Mouse (Mus musculus): ENCODE data around the gene Nthl1. TPM values are rescaled to one million over a fixed set of nuclear protein-coding genes. Genes with fewer than 3 reads are reported as not detected.

Nthl1 gene
- polyA plus RNA-seq, 1 experiment from 2014 or later, result 7.7 TPM

GRCm38 (mm10) chr17:24596471-24597183 lies 35.9 kb upstream of the Nthl1 start:
- H3K9ac ChIP-seq, result no peak overlapping the region
- H3K4me1 ChIP-seq (replicated peaks), result no peaks in the 10 kb centered on the region
- 83% methylated on average over 19 of the region's 19 CpGs for WGBS
- no peak overlapping the region for H3K4me2 ChIP-seq
- no peak for ATAC-seq (replicated peaks; ENCODE audit: insufficient number of reproducible peaks, insufficient read depth, low FRiP score, low read depth)
- H3K9me3 ChIP-seq (replicated peaks), result no peaks in the 10 kb centered on the region
- peaks cover 82% of the 10 kb centered on the region for H3K36me3 ChIP-seq
- no peak overlapping the region for H3K4me3 ChIP-seq
- no peaks in the 10 kb centered on the region for H3K27me3 ChIP-seq
- H3K27ac ChIP-seq, result no peak overlapping the region

DNA sequence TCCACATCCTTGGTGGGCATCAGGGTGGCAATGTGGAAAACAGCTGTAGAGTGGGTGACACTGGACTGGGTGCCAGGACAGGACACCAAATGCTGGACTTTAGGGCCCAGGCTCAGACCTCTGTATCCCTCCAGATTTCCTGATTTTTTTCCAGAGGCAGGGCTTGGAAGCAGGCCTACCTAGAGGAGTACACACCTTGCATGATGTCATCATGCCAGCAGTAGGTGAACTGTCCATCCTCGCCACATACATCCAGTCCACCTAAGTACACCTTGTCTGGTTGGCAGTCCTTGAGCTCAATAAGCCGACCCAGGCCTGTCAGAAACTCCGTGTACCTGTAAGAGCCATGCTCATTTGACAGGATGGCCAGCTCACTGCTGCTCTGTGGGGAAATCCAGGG lies 34.5 kb upstream of the Nthl1 start:
- Histone ChIP-seq H3K4me3 (no peak overlapping the region), H3K27ac (no peak overlapping the region), H3K4me2 (no peak overlapping the region), H3K36me3 (peaks cover 83% of the 10 kb centered on the region), H3K27me3 (no peaks in the 10 kb centered on the region), H3K9me3 (replicated peaks) (no peaks in the 10 kb centered on the region), H3K4me1 (replicated peaks) (no peaks in the 10 kb centered on the region), H3K9ac (no peak overlapping the region)
- ATAC-seq (replicated peaks; ENCODE audit: insufficient number of reproducible peaks, insufficient read depth, low FRiP score, low read depth), result no peak
- 89% methylated on average over 3 of the region's 3 CpGs for WGBS

DNA sequence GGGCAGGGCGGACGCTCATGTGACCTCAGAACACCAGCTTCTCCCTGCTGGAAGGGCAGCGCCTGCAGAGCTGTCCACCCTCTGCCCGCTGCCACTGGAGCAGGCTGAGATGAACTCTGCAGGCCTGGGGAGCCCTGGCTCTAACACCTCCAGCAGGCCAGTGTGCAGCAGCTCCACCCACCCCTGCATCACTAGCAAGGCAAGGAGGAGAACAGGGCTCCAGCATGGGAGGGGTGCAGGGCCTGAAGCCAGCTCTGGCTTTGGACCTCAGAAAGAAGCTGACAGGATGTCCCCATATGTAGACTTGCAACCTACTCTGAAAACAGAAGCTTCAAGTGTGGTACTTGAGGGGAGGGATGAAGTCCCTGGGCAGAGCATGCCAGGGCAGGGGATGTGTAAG lies 32.0 kb upstream of the Nthl1 start:
- H3K27ac ChIP-seq, result no peak overlapping the region
- WGBS, result 85% methylated on average over 4 of the region's 4 CpGs
- H3K4me1 ChIP-seq (replicated peaks), result no peaks in the 10 kb centered on the region
- no peak for ATAC-seq (replicated peaks; ENCODE audit: insufficient number of reproducible peaks, insufficient read depth, low FRiP score, low read depth)
- H3K36me3 ChIP-seq, result peaks cover 74% of the 10 kb centered on the region
- H3K9me3 ChIP-seq (replicated peaks), result no peaks in the 10 kb centered on the region
- H3K4me3 ChIP-seq, result no peak overlapping the region
- H3K27me3 ChIP-seq, result no peaks in the 10 kb centered on the region
- H3K4me2 ChIP-seq, result no peak overlapping the region
- H3K9ac ChIP-seq, result no peak overlapping the region

GRCm38 (mm10) chr17:24603961-24604360 lies 28.5 kb upstream of the Nthl1 start:
- ATAC-seq (replicated peaks; ENCODE audit: insufficient number of reproducible peaks, insufficient read depth, low FRiP score, low read depth), result no peak
- H3K4me3 ChIP-seq, result no peak overlapping the region
- no peaks in the 10 kb centered on the region for H3K4me1 ChIP-seq (replicated peaks)
- no peak overlapping the region for H3K27ac ChIP-seq
- peaks cover 76% of the 10 kb centered on the region for H3K36me3 ChIP-seq
- H3K4me2 ChIP-seq, result no peak overlapping the region
- no peaks in the 10 kb centered on the region for H3K9me3 ChIP-seq (replicated peaks)
- WGBS, result 79% methylated on average over 8 of the region's 8 CpGs
- H3K9ac ChIP-seq, result no peak overlapping the region
- H3K27me3 ChIP-seq, result no peaks in the 10 kb centered on the region

DNA sequence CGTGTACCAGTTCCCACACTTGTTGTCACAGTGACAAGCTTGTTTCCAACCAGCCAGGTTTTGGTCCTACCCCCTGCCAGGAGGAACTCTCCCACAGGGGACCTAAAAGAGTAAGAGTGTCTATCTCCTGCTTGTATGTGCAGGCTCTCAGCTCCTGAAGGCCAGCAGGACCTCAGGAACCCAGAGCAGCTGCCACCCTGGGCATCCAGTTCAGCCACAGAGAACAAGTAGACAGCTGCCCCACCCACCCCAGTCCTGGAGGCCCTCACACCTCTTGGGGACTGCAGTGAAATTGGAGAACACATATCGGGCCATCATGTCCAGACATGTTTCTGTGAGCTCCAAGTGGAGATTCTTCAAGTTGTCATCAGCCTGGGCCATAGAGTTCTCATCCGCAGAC lies 27.9 kb upstream of the Nthl1 start:
- Histone ChIP-seq H3K9ac (no peak overlapping the region), H3K27ac (no peak overlapping the region), H3K9me3 (replicated peaks) (no peaks in the 10 kb centered on the region), H3K4me2 (no peak overlapping the region), H3K36me3 (peaks cover 70% of the 10 kb centered on the region), H3K4me1 (replicated peaks) (no peaks in the 10 kb centered on the region), H3K27me3 (no peaks in the 10 kb centered on the region), H3K4me3 (no peak overlapping the region)
- ATAC-seq (replicated peaks; ENCODE audit: insufficient number of reproducible peaks, insufficient read depth, low FRiP score, low read depth), result no peak
- WGBS, result 72% methylated on average over 3 of the region's 3 CpGs

DNA sequence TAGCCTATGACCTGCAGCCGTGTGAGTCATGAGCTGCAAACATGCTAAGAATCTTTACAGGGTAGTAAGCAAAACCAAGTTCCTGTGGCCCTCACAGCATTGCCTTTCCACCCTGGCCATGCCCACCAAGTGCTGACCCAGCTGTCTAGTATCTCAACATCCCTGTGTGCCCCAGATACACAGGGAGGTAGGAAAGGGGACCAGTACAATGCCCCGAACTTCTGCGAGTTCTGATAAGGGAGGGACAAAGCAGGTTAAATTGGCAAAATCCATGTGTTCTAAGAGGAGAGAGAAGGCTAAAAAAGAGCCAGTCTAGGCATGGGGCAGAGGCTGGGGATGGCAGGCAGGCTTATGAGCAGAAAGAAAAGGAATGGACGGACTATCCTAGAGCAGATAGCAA lies 24.1 kb upstream of the Nthl1 start:
- Histone ChIP-seq H3K4me2 (no peak overlapping the region), H3K4me3 (no peak overlapping the region), H3K4me1 (replicated peaks) (no peaks in the 10 kb centered on the region), H3K27ac (no peak overlapping the region), H3K9ac (no peak overlapping the region), H3K27me3 (no peaks in the 10 kb centered on the region), H3K36me3 (peaks cover 44% of the 10 kb centered on the region), H3K9me3 (replicated peaks) (no peaks in the 10 kb centered on the region)
- 86% methylated on average over 4 of the region's 4 CpGs for WGBS
- no peak for ATAC-seq (replicated peaks; ENCODE audit: insufficient number of reproducible peaks, insufficient read depth, low FRiP score, low read depth)

- Histone ChIP-seq H3K36me3 (peaks cover 49% of the 10 kb centered on the region), H3K9me3 (replicated peaks) (no peaks in the 10 kb centered on the region), H3K9ac (no peak overlapping the region), H3K27ac (no peak overlapping the region), H3K27me3 (no peaks in the 10 kb centered on the region), H3K4me2 (no peak overlapping the region), H3K4me1 (replicated peaks) (no peaks in the 10 kb centered on the region), H3K4me3 (no peak overlapping the region)
- no peak for ATAC-seq (replicated peaks; ENCODE audit: insufficient number of reproducible peaks, insufficient read depth, low FRiP score, low read depth)
- 83% methylated on average over 8 of the region's 8 CpGs for WGBS
Measured at GRCm38 (mm10) chr17:24608874-24609273, 23.6 kb upstream of the Nthl1 start.

- no peak overlapping the region for H3K4me3 ChIP-seq
- no peak overlapping the region for H3K27ac ChIP-seq
- H3K4me1 ChIP-seq (replicated peaks), result no peaks in the 10 kb centered on the region
- no peak overlapping the region for H3K9ac ChIP-seq
- no peak; the same call in 1 of the 2 replicates for ATAC-seq (replicated peaks; ENCODE audit: insufficient number of reproducible peaks, insufficient read depth, low FRiP score, low read depth)
- H3K9me3 ChIP-seq (replicated peaks), result no peaks in the 10 kb centered on the region
- H3K27me3 ChIP-seq, result no peaks in the 10 kb centered on the region
- H3K4me2 ChIP-seq, result no peak overlapping the region
- WGBS, result 41% methylated on average over 2 of the region's 2 CpGs
- H3K36me3 ChIP-seq, result peaks cover 57% of the 10 kb centered on the region
Measured at GRCm38 (mm10) chr17:24610711-24611110, 21.8 kb upstream of the Nthl1 start.

DNA sequence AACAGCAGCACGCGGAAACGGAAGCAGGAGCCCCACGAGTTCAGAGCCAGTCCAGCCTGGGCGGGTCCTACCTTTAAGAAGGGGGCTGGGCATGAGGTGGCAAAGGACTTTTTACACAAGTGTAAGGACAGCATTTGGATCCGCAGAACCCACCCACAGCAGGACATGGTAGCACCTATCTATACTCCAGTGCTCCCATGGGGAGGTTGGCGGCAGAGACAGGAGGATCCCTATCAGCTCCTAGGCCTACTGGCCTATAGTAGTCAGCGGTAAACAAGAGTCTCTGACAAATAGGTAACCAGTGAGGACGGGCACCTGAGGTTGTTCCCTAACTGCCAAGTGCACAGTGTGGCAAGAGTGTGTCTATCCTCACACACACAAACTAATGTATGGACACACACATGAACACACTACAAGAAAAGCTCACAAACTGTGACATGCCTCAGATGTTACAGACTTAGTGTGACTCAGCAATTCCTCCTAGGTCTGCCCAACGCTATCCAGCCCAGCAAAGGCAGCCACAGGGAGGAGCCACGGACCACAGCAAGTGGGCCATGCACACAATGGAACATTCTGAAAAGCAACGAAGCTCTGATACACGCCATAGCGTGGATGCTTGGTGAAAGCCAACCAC lies 14.8 kb upstream of the Nthl1 start:
- H3K27me3 ChIP-seq, result no peaks in the 10 kb centered on the region
- no peak overlapping the region for H3K4me3 ChIP-seq
- no peak overlapping the region for H3K27ac ChIP-seq
- H3K9ac ChIP-seq, result no peak overlapping the region
- H3K9me3 ChIP-seq (replicated peaks), result no peaks in the 10 kb centered on the region
- H3K4me1 ChIP-seq (replicated peaks), result no peaks in the 10 kb centered on the region
- H3K4me2 ChIP-seq, result no peak overlapping the region
- no peak for ATAC-seq (replicated peaks; ENCODE audit: insufficient number of reproducible peaks, insufficient read depth, low FRiP score, low read depth)
- peaks cover 67% of the 10 kb centered on the region for H3K36me3 ChIP-seq
- 77% methylated on average over 14 of the region's 14 CpGs for WGBS

DNA sequence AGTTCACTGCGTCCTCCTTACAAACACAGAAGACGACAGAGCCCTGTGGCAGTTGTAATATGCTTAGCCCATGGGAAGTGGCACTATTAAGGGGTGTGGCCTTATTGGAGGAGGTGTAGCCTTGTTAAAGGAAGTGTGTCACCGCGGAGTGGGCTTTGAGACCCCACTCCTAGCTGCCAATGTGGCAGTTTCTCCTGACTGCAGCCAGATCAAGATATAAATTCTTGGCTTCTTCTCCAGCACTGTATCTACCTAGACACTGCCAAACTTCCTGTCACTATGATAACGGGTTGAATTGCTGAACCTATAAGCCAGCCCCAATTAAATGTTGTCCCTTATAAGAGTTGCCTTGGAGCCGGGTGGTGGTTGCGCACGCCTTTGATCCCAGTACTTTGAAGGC lies 7.0 kb upstream of the Nthl1 start:
- H3K4me2 ChIP-seq, result no peak overlapping the region
- ATAC-seq (replicated peaks; ENCODE audit: insufficient number of reproducible peaks, insufficient read depth, low FRiP score, low read depth), result no peak
- no peak overlapping the region for H3K9ac ChIP-seq
- no peak overlapping the region for H3K4me3 ChIP-seq
- H3K4me1 ChIP-seq (replicated peaks), result peaks cover 4% of the 10 kb centered on the region
- H3K9me3 ChIP-seq (replicated peaks), result no peaks in the 10 kb centered on the region
- WGBS, result 90% methylated on average over 8 of the region's 8 CpGs
- H3K36me3 ChIP-seq, result peaks cover 86% of the 10 kb centered on the region
- no peak overlapping the region for H3K27ac ChIP-seq
- no peaks in the 10 kb centered on the region for H3K27me3 ChIP-seq

GRCm38 (mm10) chr17:24628646-24629045 lies 3.8 kb upstream of the Nthl1 start:
- WGBS, result 20% methylated on average over 5 of the region's 5 CpGs
- ATAC-seq (replicated peaks; ENCODE audit: insufficient number of reproducible peaks, insufficient read depth, low FRiP score, low read depth), result no peak

DNA sequence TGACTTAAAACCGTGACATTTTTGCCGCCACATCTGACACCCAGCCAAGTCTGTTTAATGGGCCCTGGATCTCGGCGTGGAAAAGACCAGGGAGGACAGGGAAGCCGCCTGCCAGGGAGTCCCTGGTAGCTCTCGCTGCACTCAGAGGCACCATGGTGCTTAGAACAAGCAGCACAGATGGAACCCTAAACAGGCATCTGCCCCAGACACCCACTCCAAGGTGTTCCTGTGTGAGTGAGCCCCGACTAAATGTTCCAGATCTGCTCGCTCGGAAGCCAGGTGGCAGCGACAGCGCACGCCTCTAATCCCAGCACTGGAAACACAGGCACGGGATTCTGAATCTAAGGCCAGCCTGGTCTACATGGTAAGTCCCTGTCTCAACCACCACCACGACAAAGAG lies 2.4 kb upstream of the Nthl1 start:
- no peak overlapping the region for H3K27ac ChIP-seq
- no peak overlapping the region for H3K9ac ChIP-seq
- no peak for ATAC-seq (replicated peaks; ENCODE audit: insufficient number of reproducible peaks, insufficient read depth, low FRiP score, low read depth)
- 83% methylated on average over 14 of the region's 14 CpGs for WGBS
- peaks cover 29% of the 10 kb centered on the region for H3K4me1 ChIP-seq (replicated peaks)
- no peak overlapping the region for H3K4me2 ChIP-seq
- peaks cover 5% of the 10 kb centered on the region; the same call in 1 of the 2 replicates for H3K27me3 ChIP-seq
- no peaks in the 10 kb centered on the region for H3K9me3 ChIP-seq (replicated peaks)
- H3K36me3 ChIP-seq, result peaks cover 47% of the 10 kb centered on the region
- no peak overlapping the region for H3K4me3 ChIP-seq

More at GRCm38 (mm10) chr17:24628646-24629045, 3.8 kb upstream of the Nthl1 start:
- Histone ChIP-seq H3K9me3 (replicated peaks) (no peaks in the 10 kb centered on the region), H3K4me3 (no peak overlapping the region), H3K27ac (no peak overlapping the region), H3K27me3 (no peaks in the 10 kb centered on the region), H3K36me3 (peaks cover 61% of the 10 kb centered on the region), H3K9ac (no peak overlapping the region), H3K4me1 (replicated peaks) (peaks cover 20% of the 10 kb centered on the region), H3K4me2 (no peak overlapping the region)

Data from heart, embryonic 15.5 days (tissue).